In genomic region chr11:115451781-115452241, GRCm38 (mm10) we compare ENCODE assay signal across 17 mouse cellular contexts. TPM values are rescaled to one million over a fixed set of nuclear protein-coding genes. Genes with fewer than 3 reads are reported as not detected.
DNase-seq lines count a peak whose midpoint lies in the region; ATAC-seq lines count a peak whose summit lies in the region.
"Had no signal": no experiment of that assay in that cellular context is flagged by ENCODE, and none has a peak within 500 bp of the region (broad histone marks: within the 10 kb centered on the region; RNA-seq: fewer than 3 reads in every experiment).

No protein-coding gene starts in this region.

- peak; percentile 94 for ATAC-seq in inflammation-experienced regulatory T-cells, adult 6 months
- ATAC-seq: forebrain, embryonic 14.5 days; intestine, embryonic 15.5 days; lung, postnatal 0 days; midbrain, embryonic 15.5 days had no signal

- DNase-seq in kidney, adult 18-20 months, result peak; percentile 34
- no peak for DNase-seq in kidney, postnatal 14 days
- peak; percentile 71 to 77 for DNase-seq in CD8-positive naive resting alpha-beta T cell, adult 2 months (ENCODE audit: low read depth in 2 of 2, low spot score in 2 of 2)
- DNase-seq in thymus, postnatal 10 days (ENCODE audit: low spot score in 2 of 2), result peak; percentile 84 to 87
- no peak for DNase-seq in layer of hippocampus, postnatal 14 days (ENCODE audit: low spot score in 2 of 2)
- DNase-seq in gastrocnemius, postnatal 4 days (ENCODE audit: low spot score in 2 of 2), result no peak
- no peak for DNase-seq in layer of hippocampus, adult 9-10 months (ENCODE audit: low spot score)
- DNase-seq: cerebellum, postnatal 10 days; gastrocnemius, adult 2 months had no signal

RNA-seq across cellular contexts. Expression of gene Slc16a5, which starts 10.5 kb away (rescaled TPM):
- polyA plus RNA-seq in inflammation-experienced regulatory T-cells, adult 6 months (2017; shearing (Covaris generic)), result 1 to 10 TPM; 1.1 to 3.5 (median 2.8) TPM
- total RNA-seq in layer of hippocampus, postnatal 14 days (2021), result not detected
- total RNA-seq in gastrocnemius, postnatal 4 days (2021), result not detected
- total RNA-seq: gastrocnemius, adult 2 months; left cerebral cortex, adult 2 months had no signal
- polyA plus RNA-seq: forebrain, embryonic 14.5 days had no signal

RNA-seq across cellular contexts. Expression of gene Trim80, which starts 11.5 kb away (rescaled TPM):
- not detected for polyA plus RNA-seq in inflammation-experienced regulatory T-cells, adult 6 months (2017; shearing (Covaris generic))
- not detected for total RNA-seq in layer of hippocampus, postnatal 14 days (2021)
- total RNA-seq in gastrocnemius, postnatal 4 days (2021), result not detected
- total RNA-seq: gastrocnemius, adult 2 months; neutrophil, adult 5-6 weeks had no signal
- polyA plus RNA-seq: embryonic facial prominence, embryonic 15.5 days; forebrain, embryonic 14.5 days; lung, postnatal 0 days; midbrain, embryonic 15.5 days had no signal

RNA-seq across cellular contexts. Expression of gene Armc7, which starts 23.7 kb away (rescaled TPM):
- polyA plus RNA-seq in inflammation-experienced regulatory T-cells, adult 6 months (2017; shearing (Covaris generic)), result 10 to 100 TPM; 68.2 to 95.6 (median 70.3) TPM
- total RNA-seq in layer of hippocampus, postnatal 14 days (2021), result 10 to 100 TPM in 1 of 2 experiments, 1 to 10 TPM in 1; 8.7 to 10.6 TPM
- total RNA-seq in gastrocnemius, postnatal 4 days (2021), result 1 to 10 TPM; 2.1 to 3.4 TPM

RNA-seq across cellular contexts. Expression of gene Kctd2, which starts 31.9 kb away (rescaled TPM):
- 10 to 100 TPM in 2 of 3 experiments, 1 to 10 TPM in 1; 5.6 to 15.7 (median 14.9) TPM for polyA plus RNA-seq in inflammation-experienced regulatory T-cells, adult 6 months (2017; shearing (Covaris generic))
- total RNA-seq in layer of hippocampus, postnatal 14 days (2021), result 10 to 100 TPM; 59.0 to 68.3 TPM
- total RNA-seq in gastrocnemius, postnatal 4 days (2021), result 10 to 100 TPM; 21.4 to 21.6 TPM

RNA-seq across cellular contexts. Expression of gene Atp5h, which starts 32.0 kb away (rescaled TPM):
- polyA plus RNA-seq in inflammation-experienced regulatory T-cells, adult 6 months (2017; shearing (Covaris generic)), result 100 to 1,000 TPM; 696 to 777 (median 721) TPM
- total RNA-seq in layer of hippocampus, postnatal 14 days (2021), result 100 to 1,000 TPM; 440 to 460 TPM
- total RNA-seq in gastrocnemius, postnatal 4 days (2021), result 100 to 1,000 TPM; 763 to 790 TPM

Comparison
In these comparisons a context has a peak if more than half of its experiments do, and no peak if none do; other contexts are left out.
1. DNase-seq: peak in kidney, adult 18-20 months (single experiment), CD8-positive naive resting alpha-beta T cell, adult 2 months (2 of 2) and thymus, postnatal 10 days (2 of 2); none in kidney, postnatal 14 days (single experiment), layer of hippocampus, postnatal 14 days (0 of 2), gastrocnemius, postnatal 4 days (0 of 2) and layer of hippocampus, adult 9-10 months (single experiment).